Mouse (Mus musculus): ENCODE data around the gene Ccdc163. TPM values are rescaled to one million over a fixed set of nuclear protein-coding genes. Genes with fewer than 3 reads are reported as not detected.

Gene Ccdc163
- polyA plus RNA-seq, 1 experiment: not detected

DNA sequence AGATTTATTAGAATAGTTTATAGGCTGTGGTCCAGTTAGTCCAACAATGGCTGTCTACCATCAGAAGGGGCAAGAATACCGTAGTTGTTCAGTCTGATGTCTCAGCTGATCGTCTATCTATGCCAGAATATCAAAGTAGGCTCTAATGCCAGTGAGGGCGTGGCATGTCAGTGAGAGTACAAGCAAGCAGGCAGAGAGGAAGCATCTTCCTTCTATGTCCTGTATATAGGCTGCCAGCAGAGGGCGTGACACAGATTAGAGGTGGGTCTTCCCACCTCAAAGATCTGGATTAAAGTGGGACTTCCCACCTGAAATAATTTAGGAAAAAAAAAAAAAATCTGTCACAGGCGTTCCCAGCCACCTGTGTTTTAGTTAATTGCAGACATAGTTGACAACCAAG, 91.6 kb downstream of the Ccdc163 start:
- TF ChIP-seq POLR2A (IDR thresholded peaks at IDR 0.05; ENCODE audit: insufficient read depth, low read depth, low read length) (no peak), CTCF (IDR thresholded peaks at IDR 0.05; ENCODE audit: insufficient read depth, low read depth, low read length) (no peak)
- Histone ChIP-seq H3K4me3 (ENCODE audit: insufficient read depth, low read depth, low read length) (no peak overlapping the region), H3K27ac (ENCODE audit: insufficient read depth, low read depth, low read length) (no peak overlapping the region), H3K4me1 (ENCODE audit: control insufficient read depth, insufficient read depth, low read length) (no peaks in the 10 kb centered on the region)
- 32% methylated on average over 5 of the region's 5 CpGs for WGBS

Other genes starting within 250 kb of the Ccdc163 start
- gene Mast2, start 244.3 kb upstream of the Ccdc163 start, polyA plus RNA-seq (2012; ENCODE audit: insufficient read depth, insufficient read length, low replicate concordance, missing spikeins): 867 TPM in 1 of 2 replicates, not detected in the other
- not detected in 2 replicates for gene Ipp, start 201.0 kb upstream of the Ccdc163 start, polyA plus RNA-seq (2012; ENCODE audit: insufficient read depth, insufficient read length, low replicate concordance, missing spikeins)
- not detected in 2 replicates for gene Tmem69, start 152.6 kb upstream of the Ccdc163 start, polyA plus RNA-seq (2012; ENCODE audit: insufficient read depth, insufficient read length, low replicate concordance, missing spikeins)
- gene Gpbp1l1, start 150.9 kb upstream of the Ccdc163 start, polyA plus RNA-seq (2012; ENCODE audit: insufficient read depth, insufficient read length, low replicate concordance, missing spikeins): 174 TPM in 1 of 2 replicates, not detected in the other
- gene Ccdc17, start 111.9 kb upstream of the Ccdc163 start, polyA plus RNA-seq (2012; ENCODE audit: insufficient read depth, insufficient read length, low replicate concordance, missing spikeins): not detected in 2 replicates
- not detected in 2 replicates for gene Nasp, start 80.6 kb upstream of the Ccdc163 start, polyA plus RNA-seq (2012; ENCODE audit: insufficient read depth, insufficient read length, low replicate concordance, missing spikeins)
- gene Akr1a1, start 56.8 kb upstream of the Ccdc163 start, polyA plus RNA-seq (2012; ENCODE audit: insufficient read depth, insufficient read length, low replicate concordance, missing spikeins): 1,277 TPM in 1 of 2 replicates, not detected in the other
- gene Prdx1, start 23.0 kb upstream of the Ccdc163 start, polyA plus RNA-seq (2012; ENCODE audit: insufficient read depth, insufficient read length, low replicate concordance, missing spikeins): 633 TPM in 1 of 2 replicates, not detected in the other
- gene Mmachc, start 103 bp upstream of the Ccdc163 start, polyA plus RNA-seq (2012; ENCODE audit: insufficient read depth, insufficient read length, low replicate concordance, missing spikeins): not detected in 2 replicates
- not detected in 2 replicates for gene Tesk2, start 12.4 kb downstream of the Ccdc163 start, polyA plus RNA-seq (2012; ENCODE audit: insufficient read depth, insufficient read length, low replicate concordance, missing spikeins)
- not detected in 2 replicates for gene Toe1, start 99.1 kb downstream of the Ccdc163 start, polyA plus RNA-seq (2012; ENCODE audit: insufficient read depth, insufficient read length, low replicate concordance, missing spikeins)
- not detected in 2 replicates for gene Mutyh, start 99.2 kb downstream of the Ccdc163 start, polyA plus RNA-seq (2012; ENCODE audit: insufficient read depth, insufficient read length, low replicate concordance, missing spikeins)
- gene Hpdl, start 113.2 kb downstream of the Ccdc163 start, polyA plus RNA-seq (2012; ENCODE audit: insufficient read depth, insufficient read length, low replicate concordance, missing spikeins): not detected in 2 replicates
- gene Zswim5, start 168.9 kb downstream of the Ccdc163 start, polyA plus RNA-seq (2012; ENCODE audit: insufficient read depth, insufficient read length, low replicate concordance, missing spikeins): not detected in 2 replicates